Mouse (Mus musculus) left cerebral cortex, postnatal 4 days (tissue): ENCODE results near the gene Jmjd1c. TPM values are rescaled to one million over a fixed set of nuclear protein-coding genes. Genes with fewer than 3 reads are reported as not detected.
A peak's percentile ranks its signal among the peaks of the same experiment; 100 is the strongest.

Experiments used
- DNase-seq: peaks from one replicate; pipeline ENCODE4 v3.0.0-alpha.2; 2022
- intact Hi-C: fragments of 180-260 bp; cut with DNase I; formaldehyde crosslinking; loops from one replicate; pipeline ENCODE4 v1.15.1; 2025
- total RNA-seq, 2 experiments: library from RNA; stranded (reverse); gene quantifications; 2 replicates each; pipeline ENCODE4 v1.2.3; 2021

The Jmjd1c gene
- total RNA-seq, 2 experiments from 2014 or later = 135 to 143 TPM

DNA sequence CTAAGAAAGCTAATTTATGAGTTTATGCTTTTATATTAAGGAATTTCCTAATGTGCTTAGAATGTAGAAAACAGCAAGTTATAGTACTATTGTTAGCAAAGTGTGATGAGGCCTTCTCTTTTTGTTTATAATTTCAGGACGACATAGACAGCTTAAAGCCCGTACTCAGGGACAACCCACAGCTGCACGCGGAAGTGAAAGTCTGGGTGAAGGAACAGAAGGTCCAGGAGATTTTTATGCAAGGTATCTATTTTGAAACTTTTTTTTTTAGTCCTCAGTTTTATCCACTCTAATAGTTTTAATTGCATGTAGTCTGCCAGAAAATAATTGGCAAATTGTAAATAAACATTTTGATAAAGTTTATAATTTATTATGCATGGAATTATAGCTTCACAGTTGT is 119.2 kb downstream of the Jmjd1c start:
- intact Hi-C loops = loop anchor here (10.0 kb wide), 1 partner anchor 310 kb away; no protein-coding TSS in a partner anchor
- no peak for DNase-seq

DNA sequence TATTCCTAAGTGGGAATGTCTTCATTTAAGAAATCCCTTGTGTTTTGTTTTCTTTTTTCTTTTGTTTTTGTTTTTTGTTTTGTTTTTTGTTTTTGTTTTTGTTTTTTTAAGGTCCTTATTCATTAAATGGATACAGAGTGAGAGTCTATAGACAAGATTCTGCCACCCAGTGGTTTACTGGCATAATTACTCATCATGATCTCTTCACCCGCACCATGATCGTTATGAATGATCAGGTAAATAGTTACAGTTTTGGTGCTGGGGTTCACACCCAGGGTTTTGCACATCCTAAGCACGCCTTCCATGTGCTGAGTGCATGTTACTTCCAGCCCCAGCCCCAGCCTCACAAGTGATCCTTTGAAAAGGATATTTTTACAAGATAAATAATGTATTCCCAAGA is 120.9 kb downstream of the Jmjd1c start:
- intact Hi-C loops = loop anchor here (10.0 kb wide), 1 partner anchor 312 kb away; no protein-coding TSS in a partner anchor
- DNase-seq = no peak

DNA sequence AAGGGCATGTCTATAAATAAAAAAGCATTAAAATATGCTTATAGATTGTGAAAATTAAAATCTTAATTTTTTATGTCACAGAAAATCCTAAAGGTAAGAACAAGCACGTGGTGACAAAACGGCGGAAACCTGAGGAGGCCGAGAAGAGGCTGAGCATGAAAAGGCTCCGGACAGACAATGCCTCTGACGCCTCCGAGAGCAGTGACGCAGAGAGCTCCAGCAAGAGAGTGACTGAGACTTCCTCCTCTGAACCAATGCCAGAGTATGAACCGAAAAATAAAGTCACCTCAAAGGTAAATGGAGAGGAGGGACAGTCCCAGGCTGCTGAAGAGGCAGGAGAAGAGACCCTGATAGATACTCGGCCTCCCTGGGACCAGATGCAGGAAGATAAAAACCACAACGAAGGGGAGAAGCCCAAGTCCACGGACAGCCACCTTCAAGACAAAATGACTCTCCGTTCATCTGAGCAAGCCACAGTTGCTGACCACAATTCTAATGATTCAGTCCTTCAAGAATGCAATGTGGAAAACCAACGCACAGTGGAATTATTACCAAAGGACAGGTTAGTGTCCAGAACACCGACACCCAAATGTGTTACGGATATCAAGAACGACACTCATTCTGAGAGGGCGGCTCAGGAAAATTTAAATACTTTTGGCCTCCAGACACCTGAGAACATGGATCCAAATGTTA is 123.1 kb downstream of the Jmjd1c start:
- intact Hi-C loops = loop anchor here (10.0 kb wide), 1 partner anchor 314 kb away; no protein-coding TSS in a partner anchor
- no peak for DNase-seq

DNA sequence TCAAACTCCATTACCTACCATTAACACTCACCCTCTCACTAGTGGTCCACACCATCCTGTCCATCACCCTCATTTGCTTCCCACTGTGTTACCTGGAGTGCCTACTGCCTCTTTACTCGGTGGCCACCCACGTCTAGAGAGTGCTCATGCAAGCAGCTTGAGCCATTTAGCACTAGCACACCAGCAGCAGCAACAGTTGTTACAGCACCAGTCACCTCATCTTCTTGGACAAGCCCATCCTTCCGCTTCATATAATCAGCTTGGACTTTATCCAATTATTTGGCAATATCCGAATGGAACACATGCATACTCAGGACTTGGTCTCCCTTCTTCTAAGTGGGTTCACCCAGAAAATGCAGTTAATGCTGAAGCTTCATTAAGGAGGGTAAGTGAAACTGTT is 124.3 kb downstream of the Jmjd1c start:
- no peak for DNase-seq
- intact Hi-C loops = no loop called here

DNA sequence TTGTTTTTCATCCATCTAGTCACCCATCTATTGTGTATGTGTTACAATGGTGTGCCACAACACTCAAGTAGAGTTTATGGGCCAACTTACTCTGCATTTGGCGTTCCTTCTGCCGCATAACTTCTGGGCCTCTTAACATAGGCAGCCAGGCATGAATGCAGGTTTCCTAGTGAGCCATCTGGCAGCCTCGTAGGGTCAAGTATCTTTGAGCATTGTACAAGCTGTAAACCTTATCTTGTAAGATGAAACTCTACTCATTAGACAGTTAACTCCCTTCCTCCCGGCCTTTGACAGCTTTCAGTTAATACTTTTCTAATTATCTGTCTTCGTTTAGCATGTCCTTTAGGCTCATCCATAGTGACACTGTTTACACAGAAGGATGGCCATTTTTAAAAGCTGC is 125.4 kb downstream of the Jmjd1c start:
- DNase-seq = peak; percentile 20
- intact Hi-C loops = no loop called here

DNA sequence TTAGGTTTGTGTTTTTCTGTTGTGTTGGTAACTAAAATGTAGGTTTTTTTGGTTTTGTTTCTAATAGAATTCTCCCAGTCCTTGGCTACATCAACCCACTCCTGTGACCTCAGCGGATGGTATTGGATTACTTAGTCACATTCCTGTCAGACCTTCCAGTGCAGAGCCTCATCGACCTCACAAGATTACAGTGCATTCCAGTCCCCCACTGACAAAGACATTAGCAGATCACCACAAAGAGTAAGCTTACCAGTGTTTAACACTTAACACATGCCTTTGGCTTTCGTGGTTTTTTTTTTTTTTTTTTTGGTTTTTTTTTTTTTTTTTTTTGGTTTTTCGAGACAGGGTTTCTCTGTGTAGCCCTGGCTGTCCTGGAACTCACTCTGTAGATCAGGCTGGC is 128.0 kb downstream of the Jmjd1c start:
- intact Hi-C loops = no loop called here
- DNase-seq = no peak

DNA sequence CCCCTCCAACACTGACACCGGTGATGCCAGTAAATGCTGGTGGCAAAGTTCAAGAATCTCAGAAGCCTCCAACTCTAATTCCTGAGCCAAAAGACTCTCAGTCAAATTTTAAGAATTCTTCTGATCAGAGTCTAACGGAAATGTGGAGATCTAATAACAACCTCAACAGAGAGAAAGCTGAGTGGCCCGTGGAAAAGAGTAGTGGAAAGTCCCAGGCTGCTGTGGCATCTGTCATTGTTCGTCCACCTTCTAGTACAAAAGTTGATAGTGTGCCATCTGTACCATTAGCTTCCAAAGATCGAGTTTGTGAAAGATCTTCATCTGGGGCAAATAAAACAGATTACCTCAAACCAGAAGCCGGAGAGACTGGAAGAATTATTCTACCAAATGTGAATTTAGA is 129.6 kb downstream of the Jmjd1c start:
- intact Hi-C loops = no loop called here

DNA sequence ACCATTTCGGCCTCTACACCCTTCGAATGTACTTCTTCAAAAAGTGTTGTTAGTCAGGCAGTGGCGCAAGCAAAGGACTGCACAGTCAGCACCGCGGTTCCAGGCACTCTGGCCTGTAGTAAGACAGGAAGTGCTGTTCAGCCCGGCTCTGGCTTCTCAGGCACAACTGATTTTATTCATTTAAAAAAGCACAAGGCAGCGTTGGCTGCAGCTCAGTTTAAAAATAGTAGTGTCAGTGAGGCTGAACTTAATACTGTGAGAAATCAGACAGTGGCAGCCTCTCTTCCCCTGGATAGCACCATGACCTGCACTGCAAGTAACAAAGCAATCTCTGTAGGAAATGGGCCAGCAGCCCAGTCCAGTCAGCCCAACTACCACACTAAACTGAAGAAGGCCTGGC is 130.2 kb downstream of the Jmjd1c start:
- peak; percentile 42 for DNase-seq
- intact Hi-C loops = no loop called here

More for the DNA sequence above, 129.6 kb downstream of the Jmjd1c start:
- DNase-seq = no peak

DNA sequence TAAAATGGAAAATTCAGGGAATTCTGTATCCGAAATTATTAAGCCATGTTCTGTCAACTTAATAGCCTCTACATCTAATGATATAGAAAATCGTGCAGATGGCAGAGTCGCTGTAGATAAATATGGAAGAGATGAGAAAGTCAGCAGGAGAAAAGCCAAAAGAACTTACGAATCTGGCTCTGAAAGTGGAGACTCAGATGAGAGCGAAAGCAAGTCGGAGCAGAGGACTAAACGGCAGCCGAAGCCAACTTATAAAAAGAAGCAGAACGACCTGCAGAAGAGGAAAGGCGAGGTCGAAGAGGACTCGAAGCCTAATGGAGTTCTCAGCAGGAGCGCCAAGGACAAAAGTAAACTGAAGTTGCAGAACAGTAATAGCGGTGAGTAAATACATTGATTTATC is 130.6 kb downstream of the Jmjd1c start:
- no peak for DNase-seq
- intact Hi-C loops = no loop called here

DNA sequence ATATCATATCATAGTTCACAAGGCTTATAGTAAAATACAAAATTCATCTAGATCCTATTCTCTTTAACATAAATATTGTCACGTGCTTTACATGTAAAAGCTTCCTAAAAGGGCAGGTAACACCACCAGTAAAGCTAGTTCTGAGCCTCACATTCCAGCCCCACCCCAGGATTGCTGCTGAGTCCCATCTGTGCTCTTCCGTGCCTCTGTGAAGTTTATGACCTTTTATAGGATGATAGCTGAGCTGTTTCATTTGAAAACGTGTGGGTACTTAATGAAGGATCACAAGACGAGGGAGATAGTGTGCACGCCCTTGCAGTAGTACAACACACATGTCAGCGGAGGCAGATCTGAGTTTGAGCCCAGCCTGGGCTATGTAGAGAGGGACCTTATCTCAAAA is 134.5 kb downstream of the Jmjd1c start:
- intact Hi-C loops = no loop called here
- no peak for DNase-seq

DNA sequence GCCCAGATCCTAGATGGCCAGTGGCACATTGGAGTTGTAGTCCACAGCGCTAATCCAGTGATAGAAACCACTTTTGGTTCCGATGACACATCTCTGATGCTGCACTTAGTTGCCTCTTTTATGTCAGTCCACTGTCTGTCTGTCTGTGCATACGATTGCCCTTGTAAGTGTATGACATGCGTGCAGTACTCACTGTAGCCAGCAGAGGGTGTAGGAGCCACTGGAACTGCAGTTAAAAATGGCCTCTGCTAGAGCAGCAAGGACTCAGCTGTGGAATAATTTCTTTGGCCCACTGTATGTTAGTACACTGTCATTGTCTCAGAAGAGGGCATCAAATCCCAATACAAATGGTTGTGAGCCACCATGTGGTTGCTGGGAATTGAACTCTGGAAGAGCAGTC is 151.2 kb downstream of the Jmjd1c start:
- peak; percentile 59 for DNase-seq
- intact Hi-C loops = no loop called here

DNA sequence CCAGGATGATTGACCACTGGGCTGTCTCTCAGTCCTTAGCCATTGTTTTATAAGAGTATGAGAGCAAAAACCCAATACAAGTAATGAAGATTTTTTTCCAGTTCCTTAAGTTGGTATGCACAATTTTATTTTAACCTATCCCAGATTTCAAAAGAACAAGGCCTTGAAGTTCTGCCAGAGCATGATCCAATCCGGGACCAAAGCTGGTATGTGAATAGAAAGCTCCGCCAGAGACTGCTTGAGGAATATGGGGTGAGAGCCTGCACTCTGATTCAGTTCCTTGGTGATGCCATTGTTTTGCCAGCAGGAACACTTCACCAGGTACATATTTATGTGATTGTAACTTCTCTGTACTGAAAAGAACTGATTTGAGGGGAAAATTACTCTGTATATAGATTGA is 153.6 kb downstream of the Jmjd1c start:
- no peak for DNase-seq
- intact Hi-C loops = no loop called here

DNA sequence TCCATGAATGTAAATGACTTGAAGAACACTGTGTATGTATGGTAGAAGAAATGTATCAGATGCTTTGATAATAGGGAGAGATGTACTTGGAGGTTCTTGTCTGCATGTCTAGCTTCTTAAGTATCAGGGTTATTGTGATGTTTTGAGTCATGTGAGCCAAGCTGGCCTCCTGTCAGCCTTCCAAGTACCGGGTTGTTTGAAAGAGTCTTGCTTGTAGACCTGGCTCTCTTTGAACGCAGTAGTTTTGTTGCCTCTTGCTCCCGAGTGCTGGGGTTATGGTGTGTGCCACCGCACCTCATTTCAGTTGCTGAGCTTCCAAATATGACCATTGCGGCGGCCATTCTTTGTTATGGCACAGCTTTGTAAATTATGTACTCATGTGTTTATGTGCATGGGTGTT is 154.9 kb downstream of the Jmjd1c start:
- no peak for DNase-seq
- intact Hi-C loops = no loop called here

DNA sequence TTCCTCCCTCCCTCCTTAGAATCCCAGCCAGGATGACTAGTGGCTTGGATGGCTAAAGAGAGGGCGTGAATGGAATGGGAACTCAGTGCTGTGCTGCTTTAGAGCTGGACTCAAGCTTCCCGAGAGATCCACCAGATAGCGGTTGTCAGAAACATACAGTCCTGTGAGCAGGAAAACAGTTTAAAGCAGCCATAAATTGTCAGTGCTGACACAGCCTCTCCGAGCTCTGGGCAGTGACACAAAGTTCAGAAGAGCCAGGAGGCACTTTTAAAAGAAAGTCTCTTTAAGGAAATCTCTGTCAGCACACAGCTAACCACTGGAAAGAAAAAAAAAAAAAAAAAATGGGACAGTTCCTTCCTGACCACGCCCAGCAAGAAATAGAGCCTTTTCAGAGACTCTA is 156.4 kb downstream of the Jmjd1c start:
- no peak for DNase-seq
- intact Hi-C loops = no loop called here

DNA sequence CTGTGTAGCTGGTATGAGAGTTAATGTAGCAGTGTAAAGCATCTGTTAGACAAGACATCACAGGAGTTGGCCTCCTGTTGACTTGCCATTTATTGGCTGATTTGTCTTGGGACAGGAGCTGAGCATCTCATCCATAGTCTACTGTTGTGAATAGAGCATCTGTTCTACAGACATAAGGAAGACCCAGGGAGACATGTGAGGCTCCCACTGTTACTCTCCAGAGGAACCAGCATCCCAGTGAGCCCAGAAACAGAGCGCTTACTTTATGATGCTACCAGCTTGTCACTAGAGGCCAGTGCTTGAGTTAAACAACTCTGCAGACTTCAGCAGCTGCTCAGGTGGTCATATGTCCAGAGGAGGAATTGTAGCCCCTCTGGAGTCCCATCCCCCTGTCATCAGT is 157.2 kb downstream of the Jmjd1c start:
- intact Hi-C loops = no loop called here
- DNase-seq = no peak

DNA sequence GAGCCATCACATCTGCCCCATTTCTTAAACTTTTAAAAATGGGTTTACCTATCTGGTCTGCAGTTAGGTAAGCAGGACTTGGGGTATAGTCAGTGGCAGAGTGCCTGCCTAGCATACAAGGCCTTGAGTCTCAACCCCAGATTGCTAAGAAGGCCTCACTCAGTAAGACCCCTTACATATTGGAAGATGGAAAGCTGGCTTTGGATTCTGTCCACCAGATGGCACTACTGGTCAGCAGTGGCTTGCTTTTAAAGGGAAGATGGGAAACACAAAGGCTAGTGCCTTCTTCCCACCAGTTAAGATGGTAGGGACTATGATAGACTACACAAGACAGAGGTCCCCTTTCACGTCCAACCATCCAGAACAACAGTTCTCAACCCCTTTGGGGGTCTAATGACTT is 168.9 kb downstream of the Jmjd1c start:
- intact Hi-C loops = no loop called here
- peak; percentile 56 for DNase-seq

DNA sequence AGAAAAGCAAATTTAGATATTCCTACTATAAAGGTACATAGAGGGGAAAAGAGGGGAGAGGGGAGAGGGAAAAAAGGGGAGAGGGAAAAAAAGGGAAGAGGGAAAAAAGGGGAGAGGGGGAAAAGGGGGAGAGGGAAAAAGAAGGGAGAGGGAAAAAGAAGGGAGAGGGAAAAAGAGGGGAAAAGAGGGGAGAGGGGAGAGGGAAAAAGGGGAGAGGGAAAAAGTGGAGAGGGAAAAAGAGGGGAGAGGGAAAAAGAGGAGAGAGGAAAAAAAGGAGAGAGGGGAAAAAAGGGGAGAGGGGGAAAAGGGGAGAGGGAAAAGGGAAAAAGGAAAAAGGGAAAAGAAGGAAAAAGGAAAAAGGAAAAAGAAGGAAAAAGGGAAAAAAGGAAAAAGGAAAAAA is 180.0 kb downstream of the Jmjd1c start:
- no peak for DNase-seq
- intact Hi-C loops = no loop called here

DNA sequence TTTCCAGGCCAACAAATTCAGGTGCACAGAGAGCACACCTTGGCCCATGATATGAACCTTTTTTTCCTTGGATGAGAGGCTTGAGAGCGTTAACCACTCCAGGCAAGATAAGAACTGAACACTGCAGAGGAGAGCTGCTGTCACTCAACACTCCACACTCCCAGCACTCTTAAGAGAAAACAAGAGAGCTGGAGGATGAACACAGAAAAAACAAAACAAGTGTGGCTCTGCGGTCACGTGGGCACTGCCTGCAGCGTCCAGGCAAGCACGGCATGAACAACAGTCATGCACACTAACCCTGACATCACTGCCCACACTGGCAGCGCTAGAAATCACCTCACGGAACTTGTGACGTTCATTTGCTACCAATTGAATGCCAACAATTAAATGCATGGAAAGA is 185.9 kb downstream of the Jmjd1c start:
- no peak for DNase-seq
- intact Hi-C loops = no loop called here

DNA sequence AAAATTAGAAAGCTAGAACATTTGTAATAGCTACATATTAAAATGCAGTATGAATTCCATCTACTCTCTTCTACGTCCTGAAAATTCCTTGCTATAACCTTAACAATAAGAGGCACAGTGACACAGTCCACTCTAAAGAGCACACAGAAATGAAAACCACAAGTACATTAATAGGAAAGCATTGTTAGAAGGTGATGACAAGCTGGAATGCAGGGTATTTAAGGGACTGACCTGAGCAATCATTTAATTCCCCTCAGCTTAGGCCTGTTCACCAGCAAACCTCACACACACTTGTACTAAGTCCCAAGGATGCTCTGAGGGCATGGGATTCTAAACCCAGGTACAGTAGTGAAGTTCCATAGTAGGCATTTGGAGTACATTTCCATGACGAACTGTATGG is 186.6 kb downstream of the Jmjd1c start:
- intact Hi-C loops = no loop called here
- no peak for DNase-seq

DNA sequence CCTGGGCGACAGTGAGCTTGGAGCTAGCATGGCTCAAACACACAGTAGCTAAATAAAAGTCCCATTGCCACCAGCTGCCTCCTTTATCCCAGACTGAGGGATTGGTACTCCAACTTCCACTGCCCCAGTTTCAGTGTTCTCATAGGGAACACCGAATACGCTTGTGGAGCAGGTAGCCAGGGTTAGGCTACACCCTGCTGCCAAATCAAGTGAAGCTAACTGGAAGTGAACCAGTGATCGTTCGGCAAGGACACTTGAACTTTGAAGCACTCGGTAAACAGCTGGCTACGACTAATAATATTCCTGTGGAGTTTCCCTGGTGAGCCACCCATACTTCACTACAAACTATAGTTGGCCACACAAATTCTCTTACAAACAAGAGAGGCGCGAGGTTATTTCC is 187.6 kb downstream of the Jmjd1c start:
- no peak for DNase-seq
- intact Hi-C loops = no loop called here

DNA sequence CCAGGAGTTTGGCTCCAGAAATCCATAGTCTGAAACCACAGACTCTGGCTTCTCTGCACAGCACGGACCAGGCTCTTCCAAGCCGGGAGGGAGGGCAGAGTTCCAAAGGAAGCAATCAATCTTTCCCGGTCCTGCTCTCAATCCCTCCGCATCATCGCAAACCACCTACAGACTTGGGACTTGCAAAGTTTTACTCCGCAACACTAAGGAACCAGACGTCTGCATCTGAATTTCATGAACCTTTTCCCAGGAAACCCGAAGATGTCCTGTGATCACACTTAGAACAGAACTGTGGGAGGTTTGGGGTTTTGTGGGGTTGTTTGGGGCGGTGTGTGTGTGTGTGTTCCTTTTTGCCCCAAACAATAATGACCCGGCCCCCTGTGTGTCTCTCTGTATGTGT is 188.4 kb downstream of the Jmjd1c start:
- peak; percentile 14 for DNase-seq
- intact Hi-C loops = no loop called here

DNA sequence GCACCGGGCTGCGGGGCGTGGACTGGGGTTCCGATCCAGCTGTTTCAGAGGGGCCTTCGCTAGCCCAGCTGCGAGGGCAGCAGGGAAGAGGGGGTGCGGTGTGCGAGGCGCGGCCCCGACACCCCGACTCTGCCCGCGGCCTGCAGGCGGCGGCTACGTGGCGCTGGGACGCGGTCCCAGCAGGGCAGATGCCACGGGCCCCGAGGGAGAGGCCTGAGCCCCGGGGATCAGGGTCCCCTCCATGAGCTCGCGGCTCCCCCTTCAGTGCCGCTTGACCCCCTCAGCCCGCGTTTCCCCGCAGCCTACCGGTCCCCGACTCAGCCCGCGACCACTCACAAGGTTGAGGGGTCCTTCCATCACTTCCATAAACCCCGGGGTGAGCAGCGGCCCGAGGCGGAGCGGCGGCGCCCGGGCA is 188.8 kb downstream of the Jmjd1c start:
- peak; percentile 33 for DNase-seq
- intact Hi-C loops = no loop called here

DNA sequence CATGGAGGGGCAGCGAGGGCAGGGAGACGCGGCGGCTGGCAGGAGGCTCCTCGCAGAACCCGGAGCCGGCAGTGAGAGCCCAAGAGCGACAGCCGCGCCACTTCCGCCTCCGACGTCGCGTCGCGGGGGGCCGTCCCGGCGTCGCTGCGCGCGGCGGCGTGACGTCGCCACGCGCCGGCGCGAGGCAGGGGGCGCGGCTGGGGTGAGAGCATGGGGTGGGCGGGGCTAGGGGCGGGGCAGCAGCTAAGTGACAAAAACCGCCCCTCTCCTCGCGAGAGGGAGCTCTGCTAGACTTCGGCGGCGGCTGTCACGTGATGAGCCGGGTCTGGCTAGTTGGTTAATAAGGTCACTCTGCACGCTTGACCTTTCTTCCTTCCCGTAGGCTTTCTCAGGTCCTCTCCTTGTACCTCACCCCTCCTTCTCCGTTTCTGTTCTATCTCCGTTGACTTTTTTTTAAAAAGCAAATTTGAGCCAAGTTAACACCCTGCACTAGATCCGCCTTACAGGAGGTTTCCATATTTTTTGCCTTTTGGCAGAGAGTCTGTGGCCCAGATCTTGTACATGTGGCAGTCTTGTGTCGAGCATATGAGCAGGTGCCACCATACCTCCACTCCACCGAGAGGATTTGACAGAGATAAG is 189.4 kb downstream of the Jmjd1c start, which contains the start of gene Nrbf2:
Nrbf2 (minus strand) TSS at position 130 of the 639 bp plus-strand sequence.
- intact Hi-C loops = no loop called here
- DNase-seq = peak; percentile 84
